In the genomic region with DNA sequence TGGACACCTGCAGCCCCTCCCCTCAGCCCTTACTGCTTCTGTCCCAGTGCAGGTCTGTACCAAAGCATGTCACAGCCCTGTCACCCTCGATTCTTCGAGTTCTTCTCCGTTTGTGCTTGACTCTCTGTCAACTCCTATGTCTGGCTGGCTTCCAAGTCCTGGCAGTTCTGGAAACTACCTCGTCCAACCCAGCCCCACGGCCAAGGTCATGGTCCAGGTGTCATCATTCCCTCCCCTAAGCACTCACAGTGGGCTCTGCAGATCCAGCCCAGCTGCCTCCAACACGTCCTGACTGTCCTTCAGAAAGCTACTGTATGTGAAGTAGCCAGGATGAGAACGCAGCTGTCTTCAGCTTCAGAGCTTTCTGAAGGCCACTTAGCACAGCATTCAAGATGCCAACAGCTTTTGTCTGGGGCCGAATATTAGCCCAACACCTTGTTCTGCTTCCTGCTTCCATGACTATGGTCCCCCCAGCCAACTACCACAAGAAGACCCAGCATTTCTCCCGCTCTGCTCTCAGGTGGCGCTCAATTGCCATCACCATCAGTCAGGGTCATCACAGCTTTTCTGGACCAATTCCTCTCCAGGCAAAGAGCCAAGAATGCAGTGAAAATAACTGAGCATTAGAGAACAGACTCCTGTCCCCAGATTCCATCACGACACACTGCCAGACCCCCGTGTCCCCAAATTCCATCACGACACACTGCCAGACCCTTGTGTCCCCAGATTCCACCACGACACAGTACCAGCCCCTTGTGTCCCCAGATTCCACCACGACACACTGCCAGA, we compare ENCODE assay signal across 19 mouse cellular contexts. TPM values are rescaled to one million over a fixed set of nuclear protein-coding genes. Genes with fewer than 3 reads are reported as not detected.
DNase-seq lines count a peak whose midpoint lies in the region; ATAC-seq and TF ChIP-seq lines count a peak whose summit lies in the region.
"Had no signal": no experiment of that assay in that cellular context is flagged by ENCODE, and none has a peak within 500 bp of the region (broad histone marks: within the 10 kb centered on the region; RNA-seq: fewer than 3 reads in every experiment).

No protein-coding gene starts in this region.

- H3K4me1 ChIP-seq in heart, embryonic 11.5 days (ENCODE audit: control insufficient read depth, insufficient read depth, low read length), result peaks cover 11% of the 10 kb centered on the region
- no peaks in the 10 kb centered on the region; the same call in 1 of the 2 replicates for H3K4me1 ChIP-seq in liver, adult 2 months (ENCODE audit: control insufficient read depth, insufficient read depth, low read length)
- H3K4me1 ChIP-seq in liver, embryonic 11.5 days (replicated peaks; ENCODE audit: control insufficient read depth, insufficient read depth, low read length), result no peaks in the 10 kb centered on the region
- H3K4me1 ChIP-seq: hindbrain, embryonic 13.5 days; limb, embryonic 10.5 days; liver, embryonic 15.5 days; midbrain, embryonic 12.5 days had no signal

- ATAC-seq in heart, embryonic 11.5 days (replicated peaks; ENCODE audit: insufficient number of reproducible peaks, low FRiP score, low TSS enrichment), result no peak
- no peak for ATAC-seq in liver, embryonic 11.5 days (replicated peaks; ENCODE audit: low FRiP score)
- ATAC-seq: CD4-positive, CD25-positive, alpha-beta regulatory T cell, adult 4 months; forebrain, embryonic 16.5 days; intestine, postnatal 0 days had no signal

- peak overlapping the region; percentile 64 for H3K27ac ChIP-seq in heart, embryonic 11.5 days (ENCODE audit: low read depth, low read length)
- no peak overlapping the region for H3K27ac ChIP-seq in liver, adult 2 months (replicated peaks; ENCODE audit: insufficient read depth, low read depth, low read length)
- H3K27ac ChIP-seq in liver, embryonic 11.5 days (ENCODE audit: low read depth, low read length), result no peak overlapping the region
- H3K27ac ChIP-seq: hindbrain, embryonic 13.5 days; limb, embryonic 10.5 days; liver, embryonic 15.5 days; macrophage; midbrain, embryonic 12.5 days; stomach, postnatal 0 days had no signal

- no peak overlapping the region for H3K4me3 ChIP-seq in heart, embryonic 11.5 days (ENCODE audit: low read depth, low read length)
- H3K4me3 ChIP-seq in liver, adult 2 months (ENCODE audit: insufficient read depth, low read depth, low read length), result no peak overlapping the region
- no peak overlapping the region for H3K4me3 ChIP-seq in liver, embryonic 11.5 days (ENCODE audit: low read depth, low read length)
- H3K4me3 ChIP-seq: erythroblast, embryonic 14.5 days; hindbrain, embryonic 13.5 days; limb, embryonic 10.5 days; liver, embryonic 15.5 days; midbrain, embryonic 12.5 days had no signal

- WGBS in heart, embryonic 11.5 days (ENCODE audit: insufficient replicate concordance), result 62% methylated on average over 15 of the region's 15 CpGs
- 55% methylated on average over 15 of the region's 15 CpGs for WGBS in liver, adult 2 months
- WGBS in liver, embryonic 11.5 days, result 77% methylated on average over 15 of the region's 15 CpGs

- no peaks in the 10 kb centered on the region for H3K9me3 ChIP-seq in heart, embryonic 11.5 days (replicated peaks; ENCODE audit: control insufficient read depth, low read length)
- no peaks in the 10 kb centered on the region for H3K9me3 ChIP-seq in liver, embryonic 11.5 days (ENCODE audit: control insufficient read depth, low read length)
- H3K9me3 ChIP-seq: hindbrain, embryonic 13.5 days; limb, embryonic 10.5 days; liver, embryonic 15.5 days; midbrain, embryonic 12.5 days had no signal

- H3K27me3 ChIP-seq in heart, embryonic 11.5 days (ENCODE audit: control insufficient read depth, insufficient read depth, low read length), result no peaks in the 10 kb centered on the region
- no peaks in the 10 kb centered on the region for H3K27me3 ChIP-seq in liver, adult 2 months (ENCODE audit: control insufficient read depth, insufficient read depth, low read length)
- no peaks in the 10 kb centered on the region for H3K27me3 ChIP-seq in liver, embryonic 11.5 days (replicated peaks; ENCODE audit: control insufficient read depth, insufficient read depth, low read length)
- H3K27me3 ChIP-seq: hindbrain, embryonic 13.5 days; midbrain, embryonic 12.5 days had no signal

- no peak for DNase-seq in heart, adult 8-10 months (ENCODE audit: low spot score)
- peak; percentile 55 for DNase-seq in liver, adult 2 months (ENCODE audit: extremely low read depth, low read depth, low spot score)
- DNase-seq in liver, embryonic 11.5 days (ENCODE audit: low spot score), result no peak
- DNase-seq in heart, postnatal 10 days, result peak; percentile 45 to 55
- peak; percentile 37 for DNase-seq in kidney, postnatal 14 days
- DNase-seq in frontal cortex, postnatal 14 days (ENCODE audit: low spot score in 2 of 2), result no peak
- DNase-seq: gastrocnemius, postnatal 36 days; thymus, postnatal 36 days had no signal

- H3K36me3 ChIP-seq in heart, embryonic 11.5 days (ENCODE audit: control insufficient read depth, insufficient read depth, low read length), result peaks cover 11% of the 10 kb centered on the region
- no peaks in the 10 kb centered on the region for H3K36me3 ChIP-seq in liver, adult 2 months (ENCODE audit: control insufficient read depth, insufficient read depth, low read length)
- H3K36me3 ChIP-seq in liver, embryonic 11.5 days (ENCODE audit: control insufficient read depth, insufficient read depth, low read length), result peaks cover 4% of the 10 kb centered on the region
- H3K36me3 ChIP-seq: liver, embryonic 15.5 days had no signal

- TF ChIP-seq POLR2A in liver, adult 2 months (IDR thresholded peaks at IDR 0.05; ENCODE audit: extremely low read depth, insufficient read depth, low read length), result no peak

- no peaks in the 10 kb centered on the region for H3K79me2 ChIP-seq in liver, adult 2 months (ENCODE audit: control insufficient read depth, insufficient read depth, low read length)

- TF ChIP-seq CTCF in liver, adult 2 months (IDR thresholded peaks at IDR 0.05; ENCODE audit: low read depth, low read length), result no peak

- intact Hi-C loops in heart, postnatal 10 days (cut with DNase I), result no loop called here

- no peak overlapping the region for H3K4me2 ChIP-seq in heart, embryonic 11.5 days
- no peak overlapping the region for H3K4me2 ChIP-seq in liver, embryonic 11.5 days
- H3K4me2 ChIP-seq: hindbrain, embryonic 13.5 days; liver, embryonic 15.5 days; midbrain, embryonic 12.5 days had no signal

- no peak overlapping the region for H3K9ac ChIP-seq in heart, embryonic 11.5 days (ENCODE audit: low read depth, low read length)
- H3K9ac ChIP-seq in liver, adult 2 months (ENCODE audit: low read depth, low read length), result no peak overlapping the region
- no peak overlapping the region for H3K9ac ChIP-seq in liver, embryonic 11.5 days (ENCODE audit: low read depth, low read length)
- H3K9ac ChIP-seq: hindbrain, embryonic 13.5 days; liver, embryonic 15.5 days; midbrain, embryonic 12.5 days had no signal

RNA-seq across cellular contexts. Expression of gene Vash2, which starts 13.9 kb away (rescaled TPM):
- 66.2 and 75.8 TPM in 2 replicates for polyA plus RNA-seq in heart, embryonic 11.5 days (2014; fragmentation: Nextera tagmentation; extraction: Ambion mirVana)
- 1 to 10 TPM in 1 of 4 experiments, under 1 TPM in 3; 0.08 to 1.0 (median 0.27) TPM for total RNA-seq in heart, adult 8-10 months (2022)
- total RNA-seq in liver, adult 2 months (2014; rRNA removed), result under 0.01 TPM in 1 of 2 replicates, not detected in the other
- not detected in 2 replicates for polyA plus RNA-seq in liver, adult 2 months (2012; rRNA removed)
- 12.8 and 14.2 TPM in 2 replicates for polyA plus RNA-seq in liver, embryonic 11.5 days (2014; fragmentation: Nextera tagmentation; extraction: Ambion mirVana)
- 1 to 10 TPM; 6.3 to 7.5 TPM for total RNA-seq in heart, postnatal 10 days (2021)

RNA-seq across cellular contexts. Expression of gene Angel2, which starts 40.3 kb away (rescaled TPM):
- 32.3 and 34.6 TPM in 2 replicates for polyA plus RNA-seq in heart, embryonic 11.5 days (2014; fragmentation: Nextera tagmentation; extraction: Ambion mirVana)
- total RNA-seq in heart, adult 8-10 months (2022), result 10 to 100 TPM; 24.0 to 30.2 (median 26.4) TPM
- total RNA-seq in liver, adult 2 months (2014; rRNA removed), result 20.4 and 20.7 TPM in 2 replicates
- 11.4 and 11.7 TPM in 2 replicates for polyA plus RNA-seq in liver, adult 2 months (2012; rRNA removed)
- 32.1 and 34.1 TPM in 2 replicates for polyA plus RNA-seq in liver, embryonic 11.5 days (2014; fragmentation: Nextera tagmentation; extraction: Ambion mirVana)
- 10 to 100 TPM; 28.1 to 32.9 TPM for total RNA-seq in heart, postnatal 10 days (2021)

RNA-seq across cellular contexts. Expression of gene Rps6kc1, which starts 53.6 kb away (rescaled TPM):
- 8.9 and 11.3 TPM in 2 replicates for polyA plus RNA-seq in heart, embryonic 11.5 days (2014; fragmentation: Nextera tagmentation; extraction: Ambion mirVana)
- 10 to 100 TPM; 14.2 to 18.5 (median 17.0) TPM for total RNA-seq in heart, adult 8-10 months (2022)
- 9.2 and 12.6 TPM in 2 replicates for total RNA-seq in liver, adult 2 months (2014; rRNA removed)
- polyA plus RNA-seq in liver, adult 2 months (2012; rRNA removed), result 5.7 and 8.1 TPM in 2 replicates
- 10.0 and 11.1 TPM in 2 replicates for polyA plus RNA-seq in liver, embryonic 11.5 days (2014; fragmentation: Nextera tagmentation; extraction: Ambion mirVana)
- 10 to 100 TPM; 22.2 to 23.1 TPM for total RNA-seq in heart, postnatal 10 days (2021)

Comparison
In these comparisons a context has a peak if more than half of its experiments do, and no peak if none do; other contexts are left out.
1. DNase-seq: peak in liver, adult 2 months (single experiment), heart, postnatal 10 days (2 of 2) and kidney, postnatal 14 days (single experiment); none in heart, adult 8-10 months (single experiment), liver, embryonic 11.5 days (single experiment) and frontal cortex, postnatal 14 days (0 of 2).